Mouse (Mus musculus) midbrain, postnatal 0 days (tissue): ENCODE results near the gene Pole3. TPM values are rescaled to one million over a fixed set of nuclear protein-coding genes. Genes with fewer than 3 reads are reported as not detected.
A peak's percentile ranks its signal among the peaks of the same experiment; 100 is the strongest.

ENCODE experiments used
- ATAC-seq: fragments of 200-750 bp; cut with Nextera tagmentation; 2 replicates; pipeline ENCODE4 v1.8.0; 2017; ENCODE audit warnings: moderate number of reproducible peaks, mild to moderate bottlenecking, moderate TSS enrichment, moderate library complexity; ENCODE audit not compliant: low FRiP score
- DNase-seq: peaks from one replicate; pipeline ENCODE4 v3.0.0-alpha.2; 2015; ENCODE audit warnings: low spot score
- H3K27ac ChIP-seq: fragments of 300-500 bp; sonication (generic); 2 replicates; pipeline ENCODE4 v1.5.1; 2014; ENCODE audit warnings: low read depth, mild to moderate bottlenecking, low read length, mixed read lengths
- H3K27me3 ChIP-seq: fragments of 300-500 bp; sonication (generic); 2 replicates; pipeline ENCODE4 v1.6.1; 2014; ENCODE audit warnings: low read length, control low read depth, mixed read lengths; ENCODE audit not compliant: insufficient read depth
- H3K36me3 ChIP-seq: fragments of 300-500 bp; sonication (generic); 2 replicates; pipeline ENCODE4 v1.6.1; 2014; ENCODE audit warnings: low read length, control low read depth, mixed read lengths; ENCODE audit not compliant: insufficient read depth
- H3K4me1 ChIP-seq: fragments of 300-500 bp; sonication (generic); 2 replicates; pipeline ENCODE4 v1.6.1; 2014; ENCODE audit warnings: mild to moderate bottlenecking, control low read depth, antibody characterized with exemption, low read length, mixed read lengths; ENCODE audit not compliant: insufficient read depth
- H3K4me2 ChIP-seq: fragments of 300-500 bp; sonication (generic); 2 replicates; pipeline ENCODE4 v1.6.1; 2014; ENCODE audit warnings: low read depth, mild to moderate bottlenecking, low read length, mixed read lengths; ENCODE audit not compliant: poor library complexity, severe bottlenecking
- H3K4me3 ChIP-seq: fragments of 300-500 bp; sonication (generic); 2 replicates; pipeline ENCODE4 v1.5.1; 2014; ENCODE audit warnings: low read depth, mild to moderate bottlenecking, low read length, moderate library complexity
- H3K9ac ChIP-seq: fragments of 300-500 bp; sonication (generic); replicated peaks from 2 replicates; pipeline ENCODE4 v1.6.1; 2014; ENCODE audit warnings: mild to moderate bottlenecking, low read length, moderate library complexity, mixed read lengths; ENCODE audit not compliant: poor library complexity, severe bottlenecking
- H3K9me3 ChIP-seq: fragments of 300-500 bp; sonication (generic); 2 replicates; pipeline ENCODE4 v1.6.1; 2016; ENCODE audit warnings: low read length, control low read depth
- CTCF ChIP-seq: IDR thresholded peaks from 2 replicates; pipeline ENCODE4 v1.5.1; 2016; ENCODE audit warnings: antibody characterized with exemption, mild to moderate bottlenecking
- WGBS: fragments of 180-500 bp; shearing (Covaris S2); extraction: QIAGEN DNeasy Blood & Tissue Kit; methylation state at CpG from one replicate; pipeline ENCODE4 v1.1.7; 2014; 5-methylcytosine and 5-hydroxymethylcytosine counted together
- polyA plus RNA-seq: library from polyadenylated mRNA; unstranded; fragments of >200 nt; fragmentation: Nextera tagmentation; extraction: Ambion mirVana; gene quantifications from 2 replicates; pipeline ENCODE4 v1.2.1, GENCODE M21; 2015
- total RNA-seq: library from RNA; depleted of rRNA; stranded (reverse); fragments of >200 nt; gene quantifications from 2 replicates; pipeline ENCODE4 v1.2.3, GENCODE M21; 2014; rRNA removed

Pole3 gene
- total RNA-seq: 24.0 and 25.6 TPM in 2 replicates
- polyA plus RNA-seq: 52.6 and 57.3 TPM in 2 replicates

GRCm38 (mm10) chr4:62524651-62525488 is at the start of gene Pole3, which contains the start of gene 4933430I17Rik:
Gene Pole3 (minus strand): TSS chr4:62525068.
Gene 4933430I17Rik (plus strand): TSS chr4:62525369.
- no peak for TF ChIP-seq CTCF
- no peaks in the 10 kb centered on the region for H3K9me3 ChIP-seq
- peak within 1 kb of the TSS; percentile 91 for H3K27ac ChIP-seq
- under 1% methylated on average over 59 of the region's 59 CpGs for WGBS
- no peaks in the 10 kb centered on the region for H3K4me1 ChIP-seq
- H3K9ac ChIP-seq: peak within 1 kb of the TSS; percentile 66
- H3K4me3 ChIP-seq: peak within 1 kb of the TSS; percentile 59
- no peaks in the 10 kb centered on the region for H3K27me3 ChIP-seq
- ATAC-seq: peak; percentile 98
- H3K4me2 ChIP-seq: peak within 1 kb of the TSS; percentile 67
- H3K36me3 ChIP-seq: no peaks in the 10 kb centered on the region
- DNase-seq: peak; percentile 99

GRCm38 (mm10) chr4:62570029-62570428 is 45.2 kb upstream of the Pole3 start:
- H3K27me3 ChIP-seq: no peaks in the 10 kb centered on the region
- no peak overlapping the region for H3K9ac ChIP-seq
- H3K4me1 ChIP-seq: no peaks in the 10 kb centered on the region
- H3K27ac ChIP-seq: no peak overlapping the region
- H3K36me3 ChIP-seq: no peaks in the 10 kb centered on the region
- no peak for ATAC-seq
- H3K4me2 ChIP-seq: no peak overlapping the region
- DNase-seq: no peak
- TF ChIP-seq CTCF: no peak
- H3K9me3 ChIP-seq: no peaks in the 10 kb centered on the region
- no peak overlapping the region for H3K4me3 ChIP-seq
- 87% methylated on average over 5 of the region's 5 CpGs for WGBS

GRCm38 (mm10) chr4:62569603-62570002 is 44.7 kb upstream of the Pole3 start:
- Histone ChIP-seq H3K36me3 (no peaks in the 10 kb centered on the region), H3K27me3 (no peaks in the 10 kb centered on the region), H3K9ac (no peak overlapping the region), H3K4me2 (no peak overlapping the region), H3K4me1 (no peaks in the 10 kb centered on the region), H3K27ac (no peak overlapping the region), H3K9me3 (no peaks in the 10 kb centered on the region), H3K4me3 (no peak overlapping the region)
- TF ChIP-seq CTCF: no peak
- WGBS: 96% methylated on average over 5 of the region's 5 CpGs
- DNase-seq (no peak), ATAC-seq (no peak)

GRCm38 (mm10) chr4:62568359-62568758 is 43.5 kb upstream of the Pole3 start:
- H3K9me3 ChIP-seq: no peaks in the 10 kb centered on the region
- no peaks in the 10 kb centered on the region for H3K36me3 ChIP-seq
- WGBS: 87% methylated on average over 1 of the region's 1 CpGs
- ATAC-seq (no peak), DNase-seq (no peak)
- no peak overlapping the region for H3K9ac ChIP-seq
- no peak overlapping the region for H3K27ac ChIP-seq
- no peaks in the 10 kb centered on the region for H3K4me1 ChIP-seq
- no peak overlapping the region for H3K4me2 ChIP-seq
- no peak for TF ChIP-seq CTCF
- no peaks in the 10 kb centered on the region for H3K27me3 ChIP-seq
- H3K4me3 ChIP-seq: no peak overlapping the region

GRCm38 (mm10) chr4:62567696-62568095 is 42.8 kb upstream of the Pole3 start:
- Histone ChIP-seq H3K36me3 (no peaks in the 10 kb centered on the region), H3K4me2 (no peak overlapping the region), H3K27ac (no peak overlapping the region), H3K9ac (no peak overlapping the region), H3K27me3 (no peaks in the 10 kb centered on the region), H3K4me3 (no peak overlapping the region), H3K4me1 (no peaks in the 10 kb centered on the region), H3K9me3 (no peaks in the 10 kb centered on the region)
- no peak for ATAC-seq
- DNase-seq: no peak
- no peak for TF ChIP-seq CTCF
- WGBS: 83% methylated on average over 6 of the region's 6 CpGs

GRCm38 (mm10) chr4:62566530-62566929 is 41.7 kb upstream of the Pole3 start:
- no peak for TF ChIP-seq CTCF
- no peak overlapping the region for H3K9ac ChIP-seq
- H3K27ac ChIP-seq: no peak overlapping the region
- H3K4me1 ChIP-seq: no peaks in the 10 kb centered on the region
- WGBS: 88% methylated on average over 4 of the region's 4 CpGs
- H3K4me2 ChIP-seq: no peak overlapping the region
- no peaks in the 10 kb centered on the region for H3K9me3 ChIP-seq
- no peaks in the 10 kb centered on the region for H3K36me3 ChIP-seq
- H3K4me3 ChIP-seq: no peak overlapping the region
- no peaks in the 10 kb centered on the region for H3K27me3 ChIP-seq
- DNase-seq: no peak
- no peak for ATAC-seq
